In the genomic region with DNA sequence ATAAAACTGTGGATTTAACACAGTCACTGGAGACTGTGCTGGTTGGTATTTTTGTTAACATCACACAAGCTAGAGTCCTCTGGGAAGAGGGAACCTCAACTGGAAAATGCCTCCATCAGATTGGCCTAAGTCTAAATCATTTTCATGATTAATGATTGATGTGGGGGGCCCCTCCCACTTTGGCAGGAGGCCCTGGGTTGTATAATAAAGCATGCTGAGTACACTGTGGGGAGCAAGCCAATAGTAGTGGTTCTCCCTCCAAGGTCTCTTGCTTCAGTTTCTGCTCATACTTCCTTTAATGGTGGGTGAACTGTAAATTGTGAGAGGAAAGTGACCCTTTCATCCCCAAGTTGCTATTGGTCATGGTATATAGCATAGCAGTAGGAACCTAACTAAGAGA, we compare ENCODE assay signal across 27 mouse cellular contexts. TPM values are rescaled to one million over a fixed set of nuclear protein-coding genes. Genes with fewer than 3 reads are reported as not detected.
DNase-seq lines count a peak whose midpoint lies in the region; ATAC-seq lines count a peak whose summit lies in the region.
"Had no signal": no experiment of that assay in that cellular context is flagged by ENCODE, and none has a peak within 500 bp of the region (broad histone marks: within the 10 kb centered on the region; RNA-seq: fewer than 3 reads in every experiment).

No protein-coding gene starts in this region.

- peaks cover 6% of the 10 kb centered on the region; the same call in 1 of the 2 replicates for H3K27me3 ChIP-seq in kidney, embryonic 16.5 days (ENCODE audit: insufficient read depth, low read length)
- peaks cover 23% of the 10 kb centered on the region; the same call in 1 of the 2 replicates for H3K27me3 ChIP-seq in forebrain, embryonic 13.5 days
- H3K27me3 ChIP-seq: forebrain, embryonic 15.5 days had no signal

- peak; percentile 64 for DNase-seq in kidney, adult 18-20 months
- DNase-seq in Muller cell, postnatal 12 days (ENCODE audit: inconsistent ontology term) = peak; percentile 12
- DNase-seq in adrenal gland, postnatal 36 days = peak; percentile 41 to 56
- peak; percentile 56 for DNase-seq in kidney, postnatal 14 days
- DNase-seq in left cerebral cortex, adult 11 months (ENCODE audit: low spot score) = no peak
- DNase-seq in right cerebral cortex, postnatal 25 days = no peak
- DNase-seq: cerebellum, adult 9-11 months; gastrocnemius, postnatal 25 days; heart, adult 2 months; heart, postnatal 36 days; liver, embryonic 13.5 days; thymus, postnatal 4 days had no signal

- no peak for ATAC-seq in kidney, embryonic 16.5 days (ENCODE audit: low FRiP score, low TSS enrichment)
- ATAC-seq in forebrain, embryonic 13.5 days = no peak
- ATAC-seq: forebrain, embryonic 15.5 days had no signal

- H3K4me2 ChIP-seq in kidney, embryonic 16.5 days (replicated peaks; ENCODE audit: low read depth, low read length) = no peak overlapping the region
- H3K4me2 ChIP-seq in forebrain, embryonic 13.5 days = no peak overlapping the region
- H3K4me2 ChIP-seq: embryonic facial prominence, embryonic 12.5 days; forebrain, embryonic 15.5 days; hindbrain, embryonic 14.5 days; liver, embryonic 13.5 days had no signal

- no peaks in the 10 kb centered on the region for H3K9me3 ChIP-seq in kidney, embryonic 16.5 days (ENCODE audit: low read length)
- H3K9me3 ChIP-seq in forebrain, embryonic 13.5 days (replicated peaks) = no peaks in the 10 kb centered on the region
- H3K9me3 ChIP-seq: embryonic facial prominence, embryonic 12.5 days; forebrain, embryonic 15.5 days; limb, embryonic 10.5 days; liver, embryonic 13.5 days; midbrain, embryonic 10.5 days had no signal

- 0 out of 2 replicates have a peak, but pooled peaks cover 2% of the 10 kb centered on the region for H3K36me3 ChIP-seq in kidney, embryonic 16.5 days (ENCODE audit: insufficient read depth, low read length)
- no peaks in the 10 kb centered on the region for H3K36me3 ChIP-seq in forebrain, embryonic 13.5 days (ENCODE audit: poor library complexity, severe bottlenecking)
- H3K36me3 ChIP-seq: embryonic facial prominence, embryonic 12.5 days; forebrain, embryonic 15.5 days; limb, embryonic 10.5 days; liver, embryonic 13.5 days; midbrain, embryonic 10.5 days had no signal

- no peaks in the 10 kb centered on the region for H3K4me1 ChIP-seq in kidney, embryonic 16.5 days (ENCODE audit: insufficient read depth, low read length)
- H3K4me1 ChIP-seq in forebrain, embryonic 13.5 days = no peaks in the 10 kb centered on the region
- H3K4me1 ChIP-seq: embryonic facial prominence, embryonic 12.5 days; forebrain, embryonic 15.5 days; limb, embryonic 10.5 days; liver, embryonic 13.5 days; midbrain, embryonic 10.5 days had no signal

- no peak overlapping the region for H3K4me3 ChIP-seq in kidney, embryonic 16.5 days (ENCODE audit: low read length)
- H3K4me3 ChIP-seq in forebrain, embryonic 13.5 days = no peak overlapping the region
- H3K4me3 ChIP-seq: embryonic facial prominence, embryonic 12.5 days; erythroblast, embryonic 14.5 days; forebrain, embryonic 15.5 days; heart, adult 2 months; left cerebral cortex, adult 2 months; limb, embryonic 10.5 days; liver, embryonic 13.5 days; midbrain, embryonic 10.5 days had no signal

- H3K27ac ChIP-seq in kidney, embryonic 16.5 days (ENCODE audit: low read length) = no peak overlapping the region
- no peak overlapping the region for H3K27ac ChIP-seq in forebrain, embryonic 13.5 days
- H3K27ac ChIP-seq: embryonic facial prominence, embryonic 12.5 days; forebrain, embryonic 15.5 days; heart, adult 2 months; hindbrain, embryonic 14.5 days; left cerebral cortex, adult 2 months; limb, embryonic 10.5 days; liver, embryonic 13.5 days; macrophage; midbrain, embryonic 10.5 days had no signal

- no peak overlapping the region for H3K9ac ChIP-seq in kidney, embryonic 16.5 days (replicated peaks; ENCODE audit: low read length)
- no peak overlapping the region for H3K9ac ChIP-seq in forebrain, embryonic 13.5 days
- H3K9ac ChIP-seq: embryonic facial prominence, embryonic 12.5 days; forebrain, embryonic 15.5 days; hindbrain, embryonic 14.5 days; liver, embryonic 13.5 days had no signal

RNA-seq across cellular contexts. Expression of a gene that starts 57.8 kb away (rescaled TPM):
- not detected in 2 replicates for polyA plus RNA-seq in kidney, embryonic 16.5 days (2015; fragmentation: Nextera tagmentation; extraction: Ambion mirVana)
- total RNA-seq in adrenal gland, postnatal 36 days (2021) = not detected
- polyA plus RNA-seq in forebrain, embryonic 13.5 days (2015; fragmentation: Nextera tagmentation; extraction: Ambion mirVana) = not detected in 2 replicates
- total RNA-seq: gastrocnemius, postnatal 25 days; heart, adult 2 months; heart, postnatal 36 days; left cerebral cortex, adult 2 months; midbrain, postnatal 0 days had no signal
- polyA plus RNA-seq: C2C12; embryonic facial prominence, embryonic 12.5 days; erythroblast, embryonic 14.5 days; forebrain, embryonic 15.5 days; heart, adult 2 months; heart, embryonic 14.5 days; hindbrain, embryonic 14.5 days; intestine, embryonic 14.5 days; limb, embryonic 10.5 days; liver, embryonic 13.5 days; macrophage; midbrain, embryonic 10.5 days; midbrain, postnatal 0 days; small intestine, adult 2 months had no signal

Comparison
In these comparisons a context has a peak if more than half of its experiments do, and no peak if none do; other contexts are left out.
1. DNase-seq: peak in kidney, adult 18-20 months (single experiment), Muller cell, postnatal 12 days (single experiment), adrenal gland, postnatal 36 days (2 of 2) and kidney, postnatal 14 days (single experiment); none in left cerebral cortex, adult 11 months (single experiment) and right cerebral cortex, postnatal 25 days (single experiment).